ENCODE assay signal across 11 mouse cellular contexts in the genomic region with DNA sequence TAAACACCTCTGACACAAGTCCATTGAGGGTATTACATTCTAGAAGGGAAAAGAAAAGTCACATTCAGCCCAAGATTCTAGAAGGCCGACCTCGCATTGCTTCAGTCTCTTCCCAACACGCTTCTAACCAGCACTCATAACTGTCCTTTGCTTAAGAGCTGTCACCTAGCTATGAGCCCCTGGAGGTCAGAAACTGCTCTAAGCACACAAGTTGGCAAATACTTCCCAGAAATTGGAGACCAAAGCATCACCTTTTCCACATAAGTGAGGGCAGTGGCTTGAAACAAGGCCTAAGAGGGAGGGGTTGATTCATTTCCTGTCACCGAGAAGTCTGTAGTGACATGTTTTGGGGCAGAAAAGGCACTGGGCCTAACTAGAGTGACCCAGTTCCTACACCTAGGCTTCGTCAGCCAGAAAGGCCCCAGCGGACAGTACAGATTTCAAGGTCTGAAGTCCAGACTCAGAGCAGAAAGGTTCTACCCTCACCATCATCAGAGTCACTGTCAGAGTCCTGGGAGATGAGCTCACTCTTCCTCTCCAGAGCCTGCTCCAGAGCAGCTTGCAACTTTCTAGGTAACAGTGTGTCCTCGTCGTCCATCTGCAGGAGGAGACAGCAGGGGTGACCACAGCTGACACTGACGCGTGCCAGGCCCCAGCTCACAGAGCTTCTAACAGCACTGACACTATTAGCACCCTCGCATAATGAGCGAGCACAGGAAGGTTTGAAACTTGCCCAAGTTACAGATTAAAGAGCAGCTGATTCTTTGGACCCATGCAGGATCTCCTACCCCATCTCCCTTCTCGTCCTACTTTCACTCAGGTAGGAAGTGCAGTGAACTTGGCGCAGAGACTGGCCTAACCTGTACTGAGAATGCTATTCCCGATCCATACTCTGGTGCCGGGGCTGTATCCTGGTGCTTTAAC. TPM values are rescaled to one million over a fixed set of nuclear protein-coding genes. Genes with fewer than 3 reads are reported as not detected.
DNase-seq lines count a peak whose midpoint lies in the region; ATAC-seq and TF ChIP-seq lines count a peak whose summit lies in the region.
"Had no signal": no experiment of that assay in that cellular context is flagged by ENCODE, and none has a peak within 500 bp of the region (broad histone marks: within the 10 kb centered on the region; RNA-seq: fewer than 3 reads in every experiment).

No protein-coding gene starts in this region.

- H3K27ac ChIP-seq in embryonic fibroblast, embryonic 13.5 days (ENCODE audit: insufficient read depth, low read length): peak overlapping the region; percentile 66
- peak overlapping the region; percentile 61; the same call in 1 of the 2 replicates for H3K27ac ChIP-seq in limb, embryonic 15.5 days

- no peak overlapping the region for H3K4me2 ChIP-seq in limb, embryonic 15.5 days

- H3K4me1 ChIP-seq in embryonic fibroblast, embryonic 13.5 days (ENCODE audit: control insufficient read depth, insufficient read depth, low read length): peaks cover 24% of the 10 kb centered on the region
- H3K4me1 ChIP-seq in limb, embryonic 15.5 days: peaks cover 12% of the 10 kb centered on the region; the same call in 1 of the 2 replicates

- H3K27me3 ChIP-seq in limb, embryonic 15.5 days: no peaks in the 10 kb centered on the region

- TF ChIP-seq CTCF in embryonic fibroblast, embryonic 13.5 days (IDR thresholded peaks at IDR 0.05; ENCODE audit: borderline replicate concordance, insufficient read depth, low read length): no peak

- no peak overlapping the region for H3K4me3 ChIP-seq in embryonic fibroblast, embryonic 13.5 days (ENCODE audit: insufficient read depth, low read length)
- H3K4me3 ChIP-seq in limb, embryonic 15.5 days: no peak overlapping the region

- peak; percentile 47 for DNase-seq in kidney, adult 11 months
- DNase-seq in kidney, postnatal 4 days: no peak
- peak; percentile 41 for DNase-seq in MN1 (ENCODE audit: low spot score)
- no peak for DNase-seq in natural killer cell, adult 2 months (ENCODE audit: low spot score in 2 of 2)
- no peak for DNase-seq in left cerebral cortex, adult 8-10 months (ENCODE audit: low spot score in 2 of 2)
- DNase-seq: cerebellum, postnatal 36 days; lung, postnatal 4 days; right cerebral cortex, postnatal 4 days; thymus, postnatal 14 days had no signal

- 63% methylated on average over 16 of the region's 16 CpGs for whole genome bisulfite sequencing in limb, embryonic 15.5 days

- no peak overlapping the region for H3K9ac ChIP-seq in limb, embryonic 15.5 days

- H3K36me3 ChIP-seq in limb, embryonic 15.5 days: peaks cover 90% of the 10 kb centered on the region

- no peaks in the 10 kb centered on the region for H3K9me3 ChIP-seq in limb, embryonic 15.5 days

- ATAC-seq in limb, embryonic 15.5 days (ENCODE audit: insufficient number of reproducible peaks, low FRiP score, low TSS enrichment, low read depth): no peak

- 0 out of 2 replicates have a peak, but pooled peaks have one; percentile 9 for TF ChIP-seq POLR2A in embryonic fibroblast, embryonic 13.5 days (IDR thresholded peaks at IDR 0.05; ENCODE audit: low read depth, low read length)

RNA-seq across cellular contexts. Expression of a gene that starts 7.1 kb away (rescaled TPM):
- polyA plus RNA-seq in embryonic fibroblast, embryonic 13.5 days (2011; ENCODE audit: insufficient read length, low read depth, missing spikeins): 433 and 456 TPM in 2 replicates
- 113 and 140 TPM in 2 replicates for polyA plus RNA-seq in limb, embryonic 15.5 days (2015; fragmentation: Nextera tagmentation; extraction: Ambion mirVana)
- total RNA-seq in left cerebral cortex, adult 8-10 months (2022): 100 to 1,000 TPM; 143 to 153 (median 150) TPM

RNA-seq across cellular contexts. Expression of a gene that starts 18.1 kb away (rescaled TPM):
- polyA plus RNA-seq in embryonic fibroblast, embryonic 13.5 days (2011; ENCODE audit: insufficient read length, low read depth, missing spikeins): 3.2 and 8.7 TPM in 2 replicates
- 0.04 and 0.11 TPM in 2 replicates for polyA plus RNA-seq in limb, embryonic 15.5 days (2015; fragmentation: Nextera tagmentation; extraction: Ambion mirVana)
- total RNA-seq in left cerebral cortex, adult 8-10 months (2022): 10 to 100 TPM; 19.9 to 22.3 (median 20.7) TPM

Comparison
In these comparisons a context has a peak if more than half of its experiments do, and no peak if none do; other contexts are left out.
1. DNase-seq: peak in kidney, adult 11 months (single experiment) and MN1 (single experiment); none in kidney, postnatal 4 days (0 of 2), natural killer cell, adult 2 months (0 of 2) and left cerebral cortex, adult 8-10 months (0 of 2).